Mouse (Mus musculus): Measurements from ENCODE around the gene Olfr524. TPM values are rescaled to one million over a fixed set of nuclear protein-coding genes. Genes with fewer than 3 reads are reported as not detected.

Gene Olfr524
- total and polyA plus RNA-seq, 3 experiments: not detected

GRCm38 (mm10) chr7:140224209-140224608 is 18.4 kb upstream of the Olfr524 start:
- Histone ChIP-seq H3K27me3 (ENCODE audit: control insufficient read depth, insufficient read depth, low read length) (no peaks in the 10 kb centered on the region), H3K9ac (ENCODE audit: low read depth, low read length) (no peak overlapping the region), H3K27ac (no peak overlapping the region), H3K4me3 (no peak overlapping the region), H3K4me1 (ENCODE audit: control insufficient read depth, insufficient read depth, low read length) (no peaks in the 10 kb centered on the region), H3K79me2 (replicated peaks; ENCODE audit: control insufficient read depth, insufficient read depth, low read length) (no peaks in the 10 kb centered on the region), H3K36me3 (ENCODE audit: control insufficient read depth, insufficient read depth, low read length) (no peaks in the 10 kb centered on the region)
- intact Hi-C loops (cut with DNase I): no loop called here
- no peak for TF ChIP-seq CTCF (IDR thresholded peaks at IDR 0.05)
- no peak for TF ChIP-seq POLR2A (IDR thresholded peaks at IDR 0.05; ENCODE audit: insufficient read depth, low read depth, low read length)
- no peak for TF ChIP-seq EP300 (IDR thresholded peaks at IDR 0.05; ENCODE audit: insufficient read depth, low read depth, low read length)
- WGBS: 75% methylated on average over 13 of the region's 13 CpGs
- no peak for DNase-seq

DNA sequence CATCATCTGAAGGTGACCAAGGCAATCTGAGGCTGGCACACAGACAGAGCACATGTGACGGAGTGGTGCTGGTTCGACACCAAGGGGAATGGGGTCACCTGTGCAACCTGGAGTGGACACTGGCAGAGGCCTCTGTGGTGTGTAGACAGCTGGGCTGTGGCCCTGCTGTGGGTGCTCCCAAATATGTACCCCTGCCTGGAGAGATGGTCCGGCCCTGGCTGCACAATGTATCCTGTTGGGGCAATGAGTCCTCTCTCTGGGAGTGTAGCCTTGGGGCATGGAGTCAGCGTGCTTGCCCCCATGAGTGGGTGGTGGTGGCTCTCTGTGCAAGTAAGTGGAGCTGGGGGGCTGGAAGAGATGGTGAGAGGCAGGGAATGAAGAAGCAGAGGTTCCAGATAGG is 14.6 kb upstream of the Olfr524 start:
- Histone ChIP-seq H3K27ac (no peak overlapping the region), H3K36me3 (ENCODE audit: control insufficient read depth, insufficient read depth, low read length) (no peaks in the 10 kb centered on the region), H3K4me3 (no peak overlapping the region), H3K4me1 (ENCODE audit: control insufficient read depth, insufficient read depth, low read length) (no peaks in the 10 kb centered on the region), H3K9ac (ENCODE audit: low read depth, low read length) (no peak overlapping the region), H3K27me3 (ENCODE audit: control insufficient read depth, insufficient read depth, low read length) (no peaks in the 10 kb centered on the region), H3K79me2 (replicated peaks; ENCODE audit: control insufficient read depth, insufficient read depth, low read length) (no peaks in the 10 kb centered on the region)
- 75% methylated on average over 4 of the region's 4 CpGs for WGBS
- TF ChIP-seq CTCF (IDR thresholded peaks at IDR 0.05): no peak
- no peak for TF ChIP-seq EP300 (IDR thresholded peaks at IDR 0.05; ENCODE audit: insufficient read depth, low read depth, low read length)
- no peak for TF ChIP-seq POLR2A (IDR thresholded peaks at IDR 0.05; ENCODE audit: insufficient read depth, low read depth, low read length)
- DNase-seq: no peak
- intact Hi-C loops (cut with DNase I): no loop called here

DNA sequence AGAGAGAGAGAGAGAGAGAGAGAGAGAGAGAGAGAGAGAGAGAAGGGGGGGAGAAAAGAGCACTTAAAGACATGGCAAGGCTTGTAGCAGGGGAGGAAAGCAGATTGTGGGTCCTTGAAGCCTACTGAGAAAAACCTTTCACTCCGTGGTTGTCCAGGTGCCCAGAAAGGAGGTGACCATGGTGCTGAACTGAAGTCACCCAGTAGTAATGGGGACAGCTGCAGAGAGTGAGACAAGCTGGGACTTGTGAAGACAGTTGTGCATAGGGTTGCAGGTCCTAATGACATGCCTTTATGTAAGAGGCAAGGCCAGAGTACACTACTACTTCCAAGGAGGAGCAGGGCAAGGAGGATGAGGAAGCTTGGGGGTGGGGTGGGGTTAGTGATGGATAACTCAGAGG is 13.5 kb upstream of the Olfr524 start:
- TF ChIP-seq EP300 (IDR thresholded peaks at IDR 0.05; ENCODE audit: insufficient read depth, low read depth, low read length) (no peak), CTCF (IDR thresholded peaks at IDR 0.05) (no peak), POLR2A (IDR thresholded peaks at IDR 0.05; ENCODE audit: insufficient read depth, low read depth, low read length) (no peak)
- H3K4me3 ChIP-seq: no peak overlapping the region
- DNase-seq: no peak
- H3K79me2 ChIP-seq (replicated peaks; ENCODE audit: control insufficient read depth, insufficient read depth, low read length): no peaks in the 10 kb centered on the region
- 14% methylated on average over 1 of the region's 1 CpGs for WGBS
- no peak overlapping the region for H3K27ac ChIP-seq
- H3K9ac ChIP-seq (ENCODE audit: low read depth, low read length): no peak overlapping the region
- no peaks in the 10 kb centered on the region for H3K27me3 ChIP-seq (ENCODE audit: control insufficient read depth, insufficient read depth, low read length)
- intact Hi-C loops (cut with DNase I): no loop called here
- no peaks in the 10 kb centered on the region for H3K36me3 ChIP-seq (ENCODE audit: control insufficient read depth, insufficient read depth, low read length)
- no peaks in the 10 kb centered on the region for H3K4me1 ChIP-seq (ENCODE audit: control insufficient read depth, insufficient read depth, low read length)

GRCm38 (mm10) chr7:140217967-140218366 is 12.2 kb upstream of the Olfr524 start, which contains the start of gene Cd163l1:
Gene Cd163l1 (plus strand): TSS chr7:140218267.
- Histone ChIP-seq H3K79me2 (replicated peaks; ENCODE audit: control insufficient read depth, insufficient read depth, low read length) (no peaks in the 10 kb centered on the region), H3K36me3 (ENCODE audit: control insufficient read depth, insufficient read depth, low read length) (no peaks in the 10 kb centered on the region), H3K4me1 (ENCODE audit: control insufficient read depth, insufficient read depth, low read length) (no peaks in the 10 kb centered on the region), H3K27ac (no peak within 1 kb of the TSS), H3K4me3 (no peak within 1 kb of the TSS), H3K9ac (ENCODE audit: low read depth, low read length) (no peak within 1 kb of the TSS), H3K27me3 (ENCODE audit: control insufficient read depth, insufficient read depth, low read length) (no peaks in the 10 kb centered on the region)
- intact Hi-C loops (cut with DNase I): no loop called here
- no peak for DNase-seq
- 69% methylated on average over 2 of the region's 2 CpGs for WGBS
- TF ChIP-seq EP300 (IDR thresholded peaks at IDR 0.05; ENCODE audit: insufficient read depth, low read depth, low read length) (no peak), CTCF (IDR thresholded peaks at IDR 0.05) (no peak), POLR2A (IDR thresholded peaks at IDR 0.05; ENCODE audit: insufficient read depth, low read depth, low read length) (no peak)

GRCm38 (mm10) chr7:140213841-140214240 is 8.1 kb upstream of the Olfr524 start:
- TF ChIP-seq EP300 (IDR thresholded peaks at IDR 0.05; ENCODE audit: insufficient read depth, low read depth, low read length) (no peak), CTCF (IDR thresholded peaks at IDR 0.05) (no peak), POLR2A (IDR thresholded peaks at IDR 0.05; ENCODE audit: insufficient read depth, low read depth, low read length) (no peak)
- Histone ChIP-seq H3K4me1 (ENCODE audit: control insufficient read depth, insufficient read depth, low read length) (no peaks in the 10 kb centered on the region), H3K9ac (ENCODE audit: low read depth, low read length) (no peak overlapping the region), H3K4me3 (no peak overlapping the region), H3K27me3 (ENCODE audit: control insufficient read depth, insufficient read depth, low read length) (no peaks in the 10 kb centered on the region), H3K36me3 (ENCODE audit: control insufficient read depth, insufficient read depth, low read length) (no peaks in the 10 kb centered on the region), H3K27ac (no peak overlapping the region), H3K79me2 (replicated peaks; ENCODE audit: control insufficient read depth, insufficient read depth, low read length) (no peaks in the 10 kb centered on the region)
- DNase-seq: no peak
- intact Hi-C loops (cut with DNase I): no loop called here
- 69% methylated on average over 5 of the region's 5 CpGs for WGBS

- no peaks in the 10 kb centered on the region for H3K4me1 ChIP-seq (ENCODE audit: control insufficient read depth, insufficient read depth, low read length)
- intact Hi-C loops (cut with DNase I): no loop called here
- no peaks in the 10 kb centered on the region for H3K27me3 ChIP-seq (ENCODE audit: control insufficient read depth, insufficient read depth, low read length)
- DNase-seq: no peak
- TF ChIP-seq CTCF (IDR thresholded peaks at IDR 0.05) (no peak), POLR2A (IDR thresholded peaks at IDR 0.05; ENCODE audit: insufficient read depth, low read depth, low read length) (no peak), EP300 (IDR thresholded peaks at IDR 0.05; ENCODE audit: insufficient read depth, low read depth, low read length) (no peak)
- 53% methylated on average over 3 of the region's 3 CpGs for WGBS
- H3K36me3 ChIP-seq (ENCODE audit: control insufficient read depth, insufficient read depth, low read length): no peaks in the 10 kb centered on the region
- no peak overlapping the region for H3K27ac ChIP-seq
- no peak overlapping the region for H3K9ac ChIP-seq (ENCODE audit: low read depth, low read length)
- H3K79me2 ChIP-seq (replicated peaks; ENCODE audit: control insufficient read depth, insufficient read depth, low read length): no peaks in the 10 kb centered on the region
- H3K4me3 ChIP-seq: no peak overlapping the region
These were observed 2.9 kb upstream of the Olfr524 start for GRCm38 (mm10) chr7:140208677-140209076.

All from heart, adult 2 months (tissue).